Mouse (Mus musculus) heart, postnatal 14 days (tissue): ENCODE measurements around the gene Ap1b1. TPM values are rescaled to one million over a fixed set of nuclear protein-coding genes. Genes with fewer than 3 reads are reported as not detected.

Experiments used
- microRNA-seq, 2 experiments: library from miRNA; unstranded; fragments of <30 nt; microRNA quantifications; one replicate each; pipeline ENCODE4 v1.2.0; 2021 to 2022
- total RNA-seq, 2 experiments: library from RNA; stranded (reverse); gene quantifications; 2 replicates each; pipeline ENCODE4 v1.2.3; 2021

The Ap1b1 gene
- total RNA-seq, 2 experiments from 2014 or later, result 48.9 to 51.7 TPM

Small RNAs within 50 kb of the gene (microRNA-seq; reads per million reads assigned to microRNA genes)
- gene Gm47296, result 0 reads per million in 2 experiments

Other genes starting within 250 kb of the Ap1b1 start
- not detected for gene Cabp7, start 240.0 kb upstream of the Ap1b1 start, total RNA-seq
- gene Nf2, start 137.3 kb upstream of the Ap1b1 start, total RNA-seq, result 10 to 100 TPM; 82.9 to 84.2 TPM
- gene Nipsnap1, start 112.9 kb upstream of the Ap1b1 start, total RNA-seq, result 1 to 10 TPM; 2.1 to 2.2 TPM
- gene Thoc5, start 91.5 kb upstream of the Ap1b1 start, total RNA-seq, result 10 to 100 TPM; 16.7 to 17.3 TPM
- gene Nefh, start 38.8 kb upstream of the Ap1b1 start, total RNA-seq, result under 1 TPM in 1 of 2 experiments, not detected in 1; 0.05 TPM
- gene Rasl10a, start 71.3 kb downstream of the Ap1b1 start, total RNA-seq, result 1 to 10 TPM; 3.7 to 4.4 TPM
- gene Gas2l1, start 78.5 kb downstream of the Ap1b1 start, total RNA-seq, result 10 to 100 TPM; 17.8 to 18.7 TPM
- gene Rhbdd3, start 112.1 kb downstream of the Ap1b1 start, total RNA-seq, result 10 to 100 TPM; 18.7 to 20.5 TPM
- gene Ewsr1, start 112.4 kb downstream of the Ap1b1 start, total RNA-seq, result 100 to 1,000 TPM; 119 to 131 TPM
- 1 to 10 TPM; 4.1 to 4.6 TPM for gene Emid1, start 165.4 kb downstream of the Ap1b1 start, total RNA-seq